Mouse (Mus musculus): ENCODE measurements around the gene Ggnbp2. TPM values are rescaled to one million over a fixed set of nuclear protein-coding genes. Genes with fewer than 3 reads are reported as not detected.

Ggnbp2 gene
- 10 to 100 TPM in 1 of 2 experiments, 1 to 10 TPM in 1; 9.4 to 33.0 TPM for polyA plus RNA-seq (2012; fragmentation: generic; extraction: Trizol)

GRCm38 (mm10) chr11:84870337-84871043 lies at the start of gene Ggnbp2:
Gene Ggnbp2, minus strand, starts transcription at chr11:84870817.

GRCm38 (mm10) chr11:84916053-84916702 lies 45.6 kb upstream of the Ggnbp2 start, which contains the start of gene Znhit3:
Gene Znhit3, minus strand, starts transcription at chr11:84916366.

GRCm38 (mm10) chr11:84879772-84880464 lies 9.3 kb upstream of the Ggnbp2 start, which contains the start of the genes Myo19 and Pigw:
Gene Myo19, plus strand, starts transcription at chr11:84880148.
Gene Pigw, minus strand, starts transcription at chr11:84880285.

GRCm38 (mm10) chr11:84828516-84829399 lies 41.9 kb downstream of the Ggnbp2 start, which contains the start of gene Dhrs11:
Gene Dhrs11, minus strand, starts transcription at chr11:84828994.

GRCm38 (mm10) chr11:84818961-84819692 lies 51.5 kb downstream of the Ggnbp2 start, which contains the start of gene Mrm1:
Gene Mrm1, minus strand, starts transcription at chr11:84819515.

Other genes starting within 250 kb of the Ggnbp2 start
- gene Mrm1, start 51.3 kb downstream of the Ggnbp2 start, polyA plus RNA-seq (2012; fragmentation: generic; extraction: Trizol) = 10 to 100 TPM in 1 of 2 experiments, 1 to 10 TPM in 1; 7.4 to 16.0 TPM
- 10 to 100 TPM in 1 of 2 experiments, 1 to 10 TPM in 1; 9.2 to 21.6 TPM for gene Dhrs11, start 41.8 kb downstream of the Ggnbp2 start, polyA plus RNA-seq (2012; fragmentation: generic; extraction: Trizol)
- 1 to 10 TPM; 2.0 to 5.5 TPM for gene Myo19, start 9.3 kb upstream of the Ggnbp2 start, polyA plus RNA-seq (2012; fragmentation: generic; extraction: Trizol)
- 1 to 10 TPM in 1 of 2 experiments, under 1 TPM in 1; 0.32 to 1.5 TPM for gene Pigw, start 9.5 kb upstream of the Ggnbp2 start, polyA plus RNA-seq (2012; fragmentation: generic; extraction: Trizol)
- 10 to 100 TPM; 27.1 to 32.4 TPM for gene Znhit3, start 45.5 kb upstream of the Ggnbp2 start, polyA plus RNA-seq (2012; fragmentation: generic; extraction: Trizol)
- not detected for gene Car4, start 87.0 kb upstream of the Ggnbp2 start, polyA plus RNA-seq (2012; fragmentation: generic; extraction: Trizol)